Mouse (Mus musculus): ENCODE data around the gene Eepd1. TPM values are rescaled to one million over a fixed set of nuclear protein-coding genes. Genes with fewer than 3 reads are reported as not detected.

Gene Eepd1
- total RNA-seq, 2 experiments from 2014 or later, result 125 to 132 TPM

DNA sequence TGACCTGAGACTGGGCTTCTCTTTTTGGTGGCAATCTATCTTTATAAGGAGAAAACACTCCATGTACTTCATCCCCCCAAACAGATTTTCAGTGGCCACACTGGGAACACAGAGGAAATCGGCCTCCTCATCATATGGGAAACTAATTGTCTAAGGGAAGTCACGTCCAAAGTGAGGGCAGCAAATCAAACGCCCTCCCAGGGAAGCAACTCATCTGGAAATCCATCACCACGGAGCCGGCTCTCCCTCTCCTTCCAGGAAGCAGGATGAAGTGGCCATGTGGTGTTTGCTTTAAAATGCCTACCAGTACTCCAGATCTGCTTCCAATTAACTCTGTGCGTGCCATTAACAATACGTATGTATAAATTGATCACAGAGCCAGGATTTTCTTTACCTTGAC lies 92.4 kb downstream of the Eepd1 start:
- no peak for DNase-seq (ENCODE audit: low spot score)

- DNase-seq (ENCODE audit: low spot score), result no peak
Observed at GRCm38 (mm10) chr9:25574186-25574585, 92.8 kb downstream of the Eepd1 start.

- no peak for DNase-seq (ENCODE audit: low spot score)
Observed at GRCm38 (mm10) chr9:25578674-25579596, 97.6 kb downstream of the Eepd1 start.

DNA sequence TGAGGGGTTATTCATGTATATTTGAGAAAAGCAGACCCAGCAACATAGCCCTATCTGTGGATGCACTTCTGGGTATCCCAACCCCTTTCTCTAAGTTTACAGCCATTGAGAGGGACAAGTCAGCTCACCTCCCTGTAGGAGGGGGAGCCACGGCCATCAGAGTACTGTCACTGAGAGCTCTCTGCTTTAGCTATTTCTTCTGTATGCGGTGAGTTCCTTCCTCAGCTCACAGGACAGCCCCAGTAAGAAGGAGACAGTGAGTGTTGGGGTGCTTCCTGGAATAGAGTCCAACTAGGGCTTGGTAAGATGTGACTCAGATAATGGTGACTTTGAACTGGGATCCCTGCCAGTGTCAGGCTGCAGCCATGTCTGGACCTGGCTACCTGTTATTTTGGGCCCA lies 102.3 kb downstream of the Eepd1 start:
- no peak for DNase-seq (ENCODE audit: low spot score)

- DNase-seq (ENCODE audit: low spot score), result no peak
Observed at GRCm38 (mm10) chr9:25585614-25586013, 104.3 kb downstream of the Eepd1 start.

GRCm38 (mm10) chr9:25588581-25588980 lies 107.2 kb downstream of the Eepd1 start:
- no peak for DNase-seq (ENCODE audit: low spot score)

- no peak for DNase-seq (ENCODE audit: low spot score)
Observed at GRCm38 (mm10) chr9:25590740-25591139, 109.4 kb downstream of the Eepd1 start.

- DNase-seq (ENCODE audit: low spot score), result peak; percentile 49
Observed at GRCm38 (mm10) chr9:25591390-25592354, 110.3 kb downstream of the Eepd1 start.

DNA sequence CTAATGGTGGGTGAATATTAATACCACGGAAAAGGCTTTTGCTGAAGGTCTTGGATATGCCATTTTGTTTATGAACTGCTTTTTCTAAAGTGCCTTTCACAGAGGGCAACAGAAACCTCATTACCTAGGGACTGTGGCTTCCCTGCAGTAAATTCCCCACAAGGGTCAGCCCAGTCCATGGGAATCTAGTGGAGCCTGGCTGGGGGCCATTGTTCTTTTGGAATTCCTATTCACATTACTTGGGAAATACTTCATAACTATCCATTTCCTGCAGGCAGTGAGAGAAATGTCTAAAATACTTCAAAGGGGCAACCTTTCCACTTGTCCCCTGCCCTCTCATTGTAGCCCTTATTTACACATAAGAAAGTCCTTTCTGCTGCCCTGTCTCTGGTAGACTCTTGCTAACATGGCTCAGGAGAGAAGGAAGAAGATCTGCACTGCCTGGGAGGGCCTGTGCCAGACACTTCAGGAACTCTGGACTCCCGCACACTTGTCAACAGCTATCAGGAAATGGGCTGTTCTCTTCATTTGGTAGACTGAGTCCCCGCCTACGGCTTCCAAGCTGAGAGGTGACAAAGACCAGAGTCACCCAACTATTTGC lies 111.1 kb downstream of the Eepd1 start:
- DNase-seq (ENCODE audit: low spot score), result peak; percentile 26

DNA sequence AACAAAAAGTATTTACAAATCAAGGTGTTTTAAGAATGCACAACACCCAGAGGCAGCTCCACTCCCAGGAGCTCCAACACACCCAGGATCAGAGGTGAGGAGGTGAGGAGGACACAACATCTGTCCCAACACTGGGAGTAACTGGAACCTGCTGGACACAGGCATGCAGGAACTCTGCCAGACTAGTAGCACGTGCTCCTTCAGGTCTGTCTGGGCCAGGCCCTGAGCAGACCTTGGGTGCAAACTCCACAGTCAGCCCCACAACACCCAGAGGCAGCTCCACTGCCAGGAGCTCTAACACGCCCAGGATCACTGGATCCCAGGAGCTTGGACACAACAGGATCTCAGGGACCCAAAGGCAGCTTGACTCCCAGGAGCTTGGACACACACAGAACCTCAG lies 143.4 kb downstream of the Eepd1 start:
- no peak for DNase-seq (ENCODE audit: low spot score)

GRCm38 (mm10) chr9:25629531-25630099 lies 148.3 kb downstream of the Eepd1 start:
- no peak for DNase-seq (ENCODE audit: low spot score)

Other genes starting within 250 kb of the Eepd1 start
- gene Sept7, start 229.1 kb upstream of the Eepd1 start, total RNA-seq (2021), result 10 to 100 TPM; 62.9 to 78.4 TPM

Measured in gastrocnemius, adult 18-20 months (tissue).